Mouse (Mus musculus): Measurements from ENCODE around the gene Orai2. TPM values are rescaled to one million over a fixed set of nuclear protein-coding genes. Genes with fewer than 3 reads are reported as not detected.
"Not testable (repeated sequence)": the region's sequence is repeated elsewhere in the genome, so short reads cannot be mapped to it uniquely, and the experiment has no call there.

The Orai2 gene
- total RNA-seq, 1 experiment = 4.8 TPM

GRCm38 (mm10) chr5:136215958-136216357, 45.4 kb upstream of the Orai2 start:
- H3K9ac ChIP-seq (ENCODE audit: insufficient read depth, low read depth, low read length, poor library complexity, severe bottlenecking) = no peak overlapping the region
- H3K27ac ChIP-seq (ENCODE audit: insufficient read depth, low read depth, low read length, poor library complexity, severe bottlenecking) = no peak overlapping the region
- TF ChIP-seq HCFC1 (IDR thresholded peaks at IDR 0.05; ENCODE audit: borderline replicate concordance, insufficient read depth, low read length) (no peak), MAFK (IDR thresholded peaks at IDR 0.05; ENCODE audit: insufficient read depth, low read depth, low read length) (no peak), ZNF384 (IDR thresholded peaks at IDR 0.05; ENCODE audit: low read depth, low read length) (no peak), ZC3H11A (IDR thresholded peaks at IDR 0.05; ENCODE audit: borderline replicate concordance, low read depth, low read length) (no peak), CHD2 (IDR thresholded peaks at IDR 0.05; ENCODE audit: low read depth, low read length) (no peak)
- no peak for DNase-seq (ENCODE audit: low read depth, low spot score)
- in situ Hi-C loops (cut with MboI; ENCODE audit: low sequenced_read_pairs in 2 of 2, unreplicated experiment in 2 of 2) = no loop called here
- H3K36me3 ChIP-seq (ENCODE audit: control insufficient read depth, insufficient read depth, low read length, poor library complexity, severe bottlenecking) = no peaks in the 10 kb centered on the region
- no peaks in the 10 kb centered on the region; a peak in 1 of 4 replicates for H3K4me1 ChIP-seq (ENCODE audit: control insufficient read depth in 2 of 2, insufficient read depth in 2 of 2, low read length in 2 of 2, poor library complexity in 1 of 2)
- H3K9me3 ChIP-seq (ENCODE audit: control insufficient read depth, insufficient read depth, low read depth, low read length) = no peaks in the 10 kb centered on the region
- no peak overlapping the region for H3K4me3 ChIP-seq (ENCODE audit: insufficient read depth in 1 of 2, low read depth in 1 of 2, low read length in 2 of 2, poor library complexity in 1 of 2, severe bottlenecking in 1 of 2)

- DNase-seq (ENCODE audit: low read depth, low spot score) = no peak
- Histone ChIP-seq H3K4me1 (ENCODE audit: control insufficient read depth in 2 of 2, insufficient read depth in 2 of 2, low read length in 2 of 2, poor library complexity in 1 of 2) (no peaks in the 10 kb centered on the region; a peak in 1 of 4 replicates), H3K9ac (ENCODE audit: insufficient read depth, low read depth, low read length, poor library complexity, severe bottlenecking) (no peak overlapping the region), H3K36me3 (ENCODE audit: control insufficient read depth, insufficient read depth, low read length, poor library complexity, severe bottlenecking) (no peaks in the 10 kb centered on the region), H3K9me3 (ENCODE audit: control insufficient read depth, insufficient read depth, low read depth, low read length) (no peaks in the 10 kb centered on the region), H3K27ac (ENCODE audit: insufficient read depth, low read depth, low read length, poor library complexity, severe bottlenecking) (no peak overlapping the region), H3K4me3 (ENCODE audit: insufficient read depth in 1 of 2, low read depth in 1 of 2, low read length in 2 of 2, poor library complexity in 1 of 2, severe bottlenecking in 1 of 2) (no peak overlapping the region)
- TF ChIP-seq HCFC1 (IDR thresholded peaks at IDR 0.05; ENCODE audit: borderline replicate concordance, insufficient read depth, low read length) (no peak), ZNF384 (IDR thresholded peaks at IDR 0.05; ENCODE audit: low read depth, low read length) (no peak), ZC3H11A (IDR thresholded peaks at IDR 0.05; ENCODE audit: borderline replicate concordance, low read depth, low read length) (no peak), MAFK (IDR thresholded peaks at IDR 0.05; ENCODE audit: insufficient read depth, low read depth, low read length) (no peak), CHD2 (IDR thresholded peaks at IDR 0.05; ENCODE audit: low read depth, low read length) (no peak)
- in situ Hi-C loops (cut with MboI; ENCODE audit: low sequenced_read_pairs in 2 of 2, unreplicated experiment in 2 of 2) = no loop called here
Measured at GRCm38 (mm10) chr5:136215211-136215610, 44.7 kb upstream of the Orai2 start.

GRCm38 (mm10) chr5:136213716-136214115, 43.2 kb upstream of the Orai2 start:
- no peak for TF ChIP-seq HCFC1 (IDR thresholded peaks at IDR 0.05; ENCODE audit: borderline replicate concordance, insufficient read depth, low read length)
- Histone ChIP-seq H3K4me3 (ENCODE audit: insufficient read depth in 1 of 2, low read depth in 1 of 2, low read length in 2 of 2, poor library complexity in 1 of 2, severe bottlenecking in 1 of 2) (no peak overlapping the region), H3K36me3 (ENCODE audit: control insufficient read depth, insufficient read depth, low read length, poor library complexity, severe bottlenecking) (no peaks in the 10 kb centered on the region), H3K9ac (ENCODE audit: insufficient read depth, low read depth, low read length, poor library complexity, severe bottlenecking) (no peak overlapping the region), H3K9me3 (ENCODE audit: control insufficient read depth, insufficient read depth, low read depth, low read length) (no peaks in the 10 kb centered on the region; the same call in 1 of the 2 replicates), H3K4me1 (ENCODE audit: control insufficient read depth in 2 of 2, insufficient read depth in 2 of 2, low read length in 2 of 2, poor library complexity in 1 of 2) (no peaks in the 10 kb centered on the region; a peak in 1 of 4 replicates), H3K27ac (ENCODE audit: insufficient read depth, low read depth, low read length, poor library complexity, severe bottlenecking) (no peak overlapping the region)
- in situ Hi-C loops (cut with MboI; ENCODE audit: low sequenced_read_pairs in 2 of 2, unreplicated experiment in 2 of 2) = no loop called here
- DNase-seq (ENCODE audit: low read depth, low spot score) = no peak

- H3K9me3 ChIP-seq (ENCODE audit: control insufficient read depth, insufficient read depth, low read depth, low read length) = no peaks in the 10 kb centered on the region; the same call in 1 of the 2 replicates
- H3K9ac ChIP-seq (ENCODE audit: insufficient read depth, low read depth, low read length, poor library complexity, severe bottlenecking) = no peak overlapping the region
- H3K4me1 ChIP-seq (ENCODE audit: control insufficient read depth in 2 of 2, insufficient read depth in 2 of 2, low read length in 2 of 2, poor library complexity in 1 of 2) = no peaks in the 10 kb centered on the region
- H3K27ac ChIP-seq (ENCODE audit: insufficient read depth, low read depth, low read length, poor library complexity, severe bottlenecking) = no peak overlapping the region
- DNase-seq (ENCODE audit: low read depth, low spot score) = no peak
- no peak for TF ChIP-seq ZNF384 (IDR thresholded peaks at IDR 0.05; ENCODE audit: low read depth, low read length)
- no peak for TF ChIP-seq HCFC1 (IDR thresholded peaks at IDR 0.05; ENCODE audit: borderline replicate concordance, insufficient read depth, low read length)
- no peak for TF ChIP-seq MAFK (IDR thresholded peaks at IDR 0.05; ENCODE audit: insufficient read depth, low read depth, low read length)
- TF ChIP-seq ZC3H11A (IDR thresholded peaks at IDR 0.05; ENCODE audit: borderline replicate concordance, low read depth, low read length) = no peak
- TF ChIP-seq CHD2 (IDR thresholded peaks at IDR 0.05; ENCODE audit: low read depth, low read length) = no peak
- no peaks in the 10 kb centered on the region for H3K36me3 ChIP-seq (ENCODE audit: control insufficient read depth, insufficient read depth, low read length, poor library complexity, severe bottlenecking)
- in situ Hi-C loops (cut with MboI; ENCODE audit: low sequenced_read_pairs in 2 of 2, unreplicated experiment in 2 of 2) = no loop called here
- H3K4me3 ChIP-seq (ENCODE audit: insufficient read depth in 1 of 2, low read depth in 1 of 2, low read length in 2 of 2, poor library complexity in 1 of 2, severe bottlenecking in 1 of 2) = no peak overlapping the region
Measured at GRCm38 (mm10) chr5:136212716-136213115, 42.2 kb upstream of the Orai2 start.

- DNase-seq (ENCODE audit: low read depth, low spot score); H3K4me3 ChIP-seq (ENCODE audit: insufficient read depth in 1 of 2, low read depth in 1 of 2, low read length in 2 of 2, poor library complexity in 1 of 2, severe bottlenecking in 1 of 2); H3K9me3 ChIP-seq (ENCODE audit: control insufficient read depth, insufficient read depth, low read depth, low read length); H3K9ac ChIP-seq (ENCODE audit: insufficient read depth, low read depth, low read length, poor library complexity, severe bottlenecking); in situ Hi-C loops (cut with MboI; ENCODE audit: low sequenced_read_pairs in 2 of 2, unreplicated experiment in 2 of 2); H3K4me1 ChIP-seq (ENCODE audit: control insufficient read depth in 2 of 2, insufficient read depth in 2 of 2, low read length in 2 of 2, poor library complexity in 1 of 2); H3K36me3 ChIP-seq (ENCODE audit: control insufficient read depth, insufficient read depth, low read length, poor library complexity, severe bottlenecking); H3K27ac ChIP-seq (ENCODE audit: insufficient read depth, low read depth, low read length, poor library complexity, severe bottlenecking): not testable (repeated sequence)
Measured at GRCm38 (mm10) chr5:136211341-136212102, 41.0 kb upstream of the Orai2 start.

Measured in ES-E14 (cell line).